Mouse (Mus musculus): ENCODE measurements around the gene Cd8b1. TPM values are rescaled to one million over a fixed set of nuclear protein-coding genes. Genes with fewer than 3 reads are reported as not detected.

The Cd8b1 gene
- total RNA-seq, 2 experiments from 2014 or later = 0.74 to 0.79 TPM

Other genes starting within 250 kb of the Cd8b1 start
- gene Thnsl2, start 178.3 kb upstream of the Cd8b1 start, total RNA-seq (2021) = 1 to 10 TPM; 6.8 to 8.1 TPM
- not detected for gene Fabp1, start 123.0 kb upstream of the Cd8b1 start, total RNA-seq (2021)
- 10 to 100 TPM; 51.0 to 55.9 TPM for gene Krcc1, start 51.1 kb upstream of the Cd8b1 start, total RNA-seq (2021)
- 100 to 1,000 TPM; 361 to 384 TPM for gene Smyd1, start 555 bp upstream of the Cd8b1 start, total RNA-seq (2021)
- gene Cd8a, start 50.6 kb downstream of the Cd8b1 start, total RNA-seq (2021) = 1 to 10 TPM in 1 of 2 experiments, under 1 TPM in 1; 0.60 to 2.6 TPM
- gene Rmnd5a, start 117.8 kb downstream of the Cd8b1 start, total RNA-seq (2021) = 10 to 100 TPM; 58.0 to 64.8 TPM
- gene Rnf103, start 171.1 kb downstream of the Cd8b1 start, total RNA-seq (2021) = 10 to 100 TPM; 30.1 to 32.7 TPM
- gene Chmp3, start 221.0 kb downstream of the Cd8b1 start, total RNA-seq (2021) = 10 to 100 TPM; 62.8 to 67.7 TPM

Data from heart, postnatal 10 days (tissue).